Mouse (Mus musculus) cerebellum, adult 8-10 months (tissue): ENCODE results near the gene Olfr681.
"Not testable (repeated sequence)": the region's sequence is repeated elsewhere in the genome, so short reads cannot be mapped to it uniquely, and the experiment has no call there.

ENCODE experiments used
- DNase-seq: peaks from one replicate; pipeline ENCODE4 v3.0.0; 2022

Olfr681 gene

GRCm38 (mm10) chr7:105116536-105116935, at the start of gene Olfr681:
Gene Olfr681 (plus strand): TSS chr7:105116836.
- DNase-seq: no peak

DNA sequence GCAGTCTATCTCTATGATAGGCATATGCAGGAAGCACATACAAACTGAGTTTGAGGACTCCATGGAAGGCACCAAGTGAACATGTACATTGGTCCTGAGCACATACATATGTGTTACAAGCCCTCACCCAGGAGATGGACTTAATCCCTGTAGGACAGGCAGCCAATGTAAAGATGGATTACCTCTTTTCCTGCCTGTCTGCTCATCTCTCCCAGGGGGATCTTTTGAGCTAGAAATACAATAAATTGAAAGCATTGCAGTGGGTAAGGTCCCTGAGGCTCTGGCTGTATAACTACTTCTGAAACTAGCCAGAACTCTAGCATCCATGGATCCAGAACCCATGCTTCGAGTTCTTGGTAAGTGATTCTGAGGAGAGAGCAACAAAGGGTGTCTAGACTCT, 35.7 kb upstream of the Olfr681 start, which contains the start of gene Olfr679:
Gene Olfr679, plus strand, starts transcription at position 301 of the 400 bp plus-strand sequence.
- DNase-seq: no peak

GRCm38 (mm10) chr7:105092717-105093116, 23.9 kb upstream of the Olfr681 start, which contains the start of gene Olfr680-ps1:
Gene Olfr680-ps1 (minus strand): TSS chr7:105092817.
- DNase-seq: not testable (repeated sequence)

DNA sequence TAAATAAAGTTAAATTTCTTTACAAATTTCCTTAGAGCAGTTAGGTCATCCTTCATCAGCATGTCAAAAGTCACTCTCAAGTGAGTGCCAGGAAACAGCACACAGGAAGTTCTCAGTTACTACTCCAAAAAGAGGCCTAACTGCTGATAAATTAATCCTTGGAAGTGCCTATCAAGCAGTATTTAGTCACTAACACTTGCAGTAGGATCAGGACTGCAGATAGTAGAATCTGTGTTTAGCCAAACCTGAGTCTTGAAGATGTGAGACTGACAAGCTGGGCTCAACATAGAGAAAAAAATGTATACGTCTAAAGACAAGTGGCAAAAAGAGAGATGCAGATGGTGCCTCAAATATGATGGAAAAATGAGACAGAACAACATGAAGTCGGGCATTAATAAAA, 24.6 kb downstream of the Olfr681 start:
- no peak for DNase-seq

DNA sequence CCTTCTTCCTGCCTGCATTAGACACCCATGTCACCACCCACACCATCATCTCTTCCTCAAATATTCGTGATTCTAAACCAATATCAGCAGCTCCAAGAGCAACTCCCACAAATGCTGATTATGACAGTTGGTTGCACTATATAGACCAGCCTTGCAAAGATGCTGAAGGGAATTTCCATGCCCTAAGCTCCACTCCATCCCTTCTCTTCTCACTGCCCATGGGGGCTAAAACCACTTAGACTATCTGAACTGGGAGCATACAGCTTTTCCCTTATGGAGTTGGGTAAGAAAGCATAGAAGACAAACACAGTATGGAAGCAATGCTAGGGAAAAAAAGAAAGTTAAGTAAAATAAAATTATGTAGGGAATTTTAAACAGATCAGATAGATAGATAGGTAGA, 30.3 kb downstream of the Olfr681 start, which contains the start of gene Olfr683:
Gene Olfr683, minus strand, starts transcription at position 101 of the 400 bp plus-strand sequence.
- no peak for DNase-seq

- DNase-seq: no peak
These were observed 46.9 kb downstream of the Olfr681 start, which contains the start of gene Olfr684 for GRCm38 (mm10) chr7:105163553-105163952. Gene Olfr684 (minus strand): TSS chr7:105163653.

DNA sequence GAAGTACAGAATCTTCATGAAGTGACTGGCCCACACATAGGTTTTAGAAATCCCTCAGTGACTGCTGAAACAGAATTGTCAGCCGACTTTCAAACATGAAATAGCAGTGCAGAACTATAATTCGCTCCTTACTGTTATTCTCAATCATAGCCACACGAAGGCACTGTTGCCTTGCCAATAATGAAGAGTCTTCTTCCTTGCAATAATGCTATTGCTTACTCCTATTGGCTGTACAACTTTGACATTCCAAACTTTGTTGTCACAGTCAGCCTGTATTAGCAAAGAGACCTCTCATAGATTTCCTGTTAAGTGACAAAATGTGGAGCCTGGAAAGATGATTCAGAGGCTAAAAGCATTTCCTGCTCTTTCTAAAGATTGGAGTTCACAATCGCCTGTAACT, 54.1 kb downstream of the Olfr681 start:
- no peak for DNase-seq
